In genomic region chr8:105750606-105751005, GRCm38 (mm10) we compare ENCODE assay signal across 8 mouse cellular contexts. TPM values are rescaled to one million over a fixed set of nuclear protein-coding genes. Genes with fewer than 3 reads are reported as not detected.
A peak's percentile ranks its signal among the peaks of the same experiment; 100 is the strongest.
DNase-seq lines count a peak whose midpoint lies in the region; TF ChIP-seq lines count a peak whose summit lies in the region.

No protein-coding gene starts in this region.

- no peaks in the 10 kb centered on the region for H3K9me3 ChIP-seq in embryonic facial prominence, embryonic 10.5 days

- H3K4me3 ChIP-seq in embryonic facial prominence, embryonic 10.5 days: peak overlapping the region; percentile 33
- H3K4me3 ChIP-seq in kidney, adult 2 months (ENCODE audit: insufficient read depth, low read depth, low read length): no peak overlapping the region
- no peak overlapping the region for H3K4me3 ChIP-seq in myocyte

- TF ChIP-seq CTCF in kidney, adult 2 months (conservative IDR thresholded peaks at IDR 0.05; ENCODE audit: insufficient read depth, insufficient read length, low read depth, low read length): no peak

- peaks cover 32% of the 10 kb centered on the region for H3K4me1 ChIP-seq in embryonic facial prominence, embryonic 10.5 days
- H3K4me1 ChIP-seq in kidney, adult 2 months (ENCODE audit: control insufficient read depth, insufficient read depth, low read length): peaks cover 16% of the 10 kb centered on the region

- no peak overlapping the region for H3ac ChIP-seq in myocyte (ENCODE audit: control insufficient read depth, insufficient read length)

- H3K79me2 ChIP-seq in myocyte (ENCODE audit: control insufficient read depth, insufficient read depth): no peaks in the 10 kb centered on the region

- WGBS in embryonic facial prominence, embryonic 10.5 days: 13% methylated on average over 11 of the region's 11 CpGs
- 14% methylated on average over 11 of the region's 11 CpGs for WGBS in kidney, adult 2 months

- peaks cover 23% of the 10 kb centered on the region for H3K36me3 ChIP-seq in embryonic facial prominence, embryonic 10.5 days (replicated peaks)
- H3K36me3 ChIP-seq in kidney, adult 2 months (ENCODE audit: control insufficient read depth, insufficient read depth, low read length): no peaks in the 10 kb centered on the region
- H3K36me3 ChIP-seq in myocyte (ENCODE audit: control insufficient read depth, insufficient read depth): no peaks in the 10 kb centered on the region

- no peak for TF ChIP-seq POLR2A in kidney, adult 2 months (IDR thresholded peaks at IDR 0.05; ENCODE audit: low read depth, low read length)
- TF ChIP-seq POLR2A in myocyte (IDR thresholded peaks at IDR 0.05; ENCODE audit: insufficient read length, low read depth): no peak

- peak; percentile 81 for DNase-seq in urinary bladder, postnatal 14 days (ENCODE audit: low spot score)
- no peak for DNase-seq in urinary bladder, adult 2 months (ENCODE audit: low spot score)
- peak; percentile 55 for DNase-seq in embryonic facial prominence, embryonic 10.5 days (ENCODE audit: low spot score)
- DNase-seq in heart, adult 9 months (ENCODE audit: low spot score in 2 of 2): peak; percentile 26 to 45
- peak; percentile 89 for DNase-seq in kidney, adult 2 months
- DNase-seq in liver: peak; percentile 54
- no peak for DNase-seq in thymus, adult 18-20 months

- peak overlapping the region; percentile 27 for H3K4me2 ChIP-seq in myocyte (ENCODE audit: low read depth)

- no peaks in the 10 kb centered on the region for H3K27me3 ChIP-seq in embryonic facial prominence, embryonic 10.5 days (replicated peaks; ENCODE audit: low read depth, poor library complexity, severe bottlenecking)
- no peaks in the 10 kb centered on the region for H3K27me3 ChIP-seq in kidney, adult 2 months (replicated peaks; ENCODE audit: control insufficient read depth, insufficient read depth, low read length)
- no peaks in the 10 kb centered on the region for H3K27me3 ChIP-seq in myocyte (ENCODE audit: control insufficient read depth, insufficient read depth, insufficient read length)

- peak overlapping the region; percentile 72 for H3K27ac ChIP-seq in embryonic facial prominence, embryonic 10.5 days (replicated peaks)
- peak overlapping the region; percentile 61 for H3K27ac ChIP-seq in kidney, adult 2 months (ENCODE audit: insufficient read depth, low read depth, low read length)

TF ChIP-seq in myocyte, 11 proteins besides CTCF, POLR2A, EP300 and RAD21:
- TF ChIP-seq REST (IDR thresholded peaks at IDR 0.05; ENCODE audit: insufficient read depth, insufficient read length) (no peak), MYOG (IDR thresholded peaks at IDR 0.05; ENCODE audit: control insufficient read depth in 1 of 3, insufficient read depth in 1 of 3, insufficient read length in 2 of 3, low read depth in 2 of 3) (no peak), E2F4 (IDR thresholded peaks at IDR 0.05; ENCODE audit: insufficient read depth) (no peak), POLR2AphosphoS2 (IDR thresholded peaks at IDR 0.05; ENCODE audit: insufficient read length, low read depth) (no peak), MAX (IDR thresholded peaks at IDR 0.05; ENCODE audit: low read depth) (no peak), SRF (IDR thresholded peaks at IDR 0.05; ENCODE audit: control insufficient read depth, insufficient read length, low read depth) (no peak), USF1 (IDR thresholded peaks at IDR 0.05; ENCODE audit: low read depth) (no peak), TCF3 (IDR thresholded peaks at IDR 0.05; ENCODE audit: insufficient read length, low read depth) (no peak), MYOD1 (IDR thresholded peaks at IDR 0.05; ENCODE audit: control insufficient read depth in 1 of 3, insufficient read length in 2 of 3, low read depth in 2 of 3) (no peak), CEBPB (IDR thresholded peaks at IDR 0.05; ENCODE audit: insufficient read depth, poor library complexity, severe bottlenecking) (no peak), TCF12 (IDR thresholded peaks at IDR 0.05; ENCODE audit: insufficient read depth, poor library complexity, severe bottlenecking) (no peak)

RNA-seq across cellular contexts. Expression of gene Gfod2, which starts 7.9 kb away (rescaled TPM):
- polyA plus RNA-seq in urinary bladder, adult 2 months (2012; rRNA removed): 5.2 and 5.9 TPM in 2 replicates
- 34.7 and 36.6 TPM in 2 replicates for polyA plus RNA-seq in embryonic facial prominence, embryonic 10.5 days (2016; fragmentation: Nextera tagmentation; extraction: Ambion mirVana)
- polyA plus RNA-seq in kidney, adult 2 months (2012; rRNA removed): 7.5 and 7.8 TPM in 2 replicates
- 5.0 TPM for polyA plus RNA-seq in myocyte (2012; fragmentation: generic; extraction: Trizol)

RNA-seq across cellular contexts. Expression of gene Enkd1, which starts 42.6 kb away (rescaled TPM):
- 9.6 and 11.5 TPM in 2 replicates for polyA plus RNA-seq in urinary bladder, adult 2 months (2012; rRNA removed)
- 49.3 and 54.0 TPM in 2 replicates for polyA plus RNA-seq in embryonic facial prominence, embryonic 10.5 days (2016; fragmentation: Nextera tagmentation; extraction: Ambion mirVana)
- 6.8 and 7.6 TPM in 2 replicates for polyA plus RNA-seq in kidney, adult 2 months (2012; rRNA removed)
- polyA plus RNA-seq in myocyte (2012; fragmentation: generic; extraction: Trizol): 21.6 TPM

RNA-seq across cellular contexts. Expression of gene 4933405L10Rik, which starts 43.2 kb away (rescaled TPM):
- polyA plus RNA-seq in urinary bladder, adult 2 months (2012; rRNA removed): not detected in 2 replicates
- not detected in 2 replicates for polyA plus RNA-seq in embryonic facial prominence, embryonic 10.5 days (2016; fragmentation: Nextera tagmentation; extraction: Ambion mirVana)
- 0.10 and 0.19 TPM in 2 replicates for polyA plus RNA-seq in kidney, adult 2 months (2012; rRNA removed)
- 0.08 TPM for polyA plus RNA-seq in myocyte (2012; fragmentation: generic; extraction: Trizol)

RNA-seq across cellular contexts. Expression of gene Pard6a, which starts 49.7 kb away (rescaled TPM):
- 11.2 and 15.4 TPM in 2 replicates for polyA plus RNA-seq in urinary bladder, adult 2 months (2012; rRNA removed)
- 15.1 and 16.8 TPM in 2 replicates for polyA plus RNA-seq in embryonic facial prominence, embryonic 10.5 days (2016; fragmentation: Nextera tagmentation; extraction: Ambion mirVana)
- polyA plus RNA-seq in kidney, adult 2 months (2012; rRNA removed): 18.7 and 20.8 TPM in 2 replicates
- polyA plus RNA-seq in myocyte (2012; fragmentation: generic; extraction: Trizol): 32.1 TPM

RNA-seq across cellular contexts. Expression of gene Acd, which starts 49.7 kb away (rescaled TPM):
- polyA plus RNA-seq in urinary bladder, adult 2 months (2012; rRNA removed): 18.2 and 18.8 TPM in 2 replicates
- polyA plus RNA-seq in embryonic facial prominence, embryonic 10.5 days (2016; fragmentation: Nextera tagmentation; extraction: Ambion mirVana): 67.7 and 72.6 TPM in 2 replicates
- polyA plus RNA-seq in kidney, adult 2 months (2012; rRNA removed): 39.9 and 44.4 TPM in 2 replicates
- polyA plus RNA-seq in myocyte (2012; fragmentation: generic; extraction: Trizol): 20.4 TPM

Comparison
In these comparisons a context has a peak if more than half of its experiments do, and no peak if none do; other contexts are left out.
1. DNase-seq: peak in urinary bladder, postnatal 14 days (single experiment), embryonic facial prominence, embryonic 10.5 days (single experiment), heart, adult 9 months (2 of 2), kidney, adult 2 months (single experiment) and liver (single experiment); none in urinary bladder, adult 2 months (single experiment) and thymus, adult 18-20 months (0 of 2).